Mouse (Mus musculus): Measurements from ENCODE around the gene Vmp1. TPM values are rescaled to one million over a fixed set of nuclear protein-coding genes. Genes with fewer than 3 reads are reported as not detected.

Gene Vmp1
- polyA plus RNA-seq, 1 experiment from 2014 or later, result 222 TPM

DNA sequence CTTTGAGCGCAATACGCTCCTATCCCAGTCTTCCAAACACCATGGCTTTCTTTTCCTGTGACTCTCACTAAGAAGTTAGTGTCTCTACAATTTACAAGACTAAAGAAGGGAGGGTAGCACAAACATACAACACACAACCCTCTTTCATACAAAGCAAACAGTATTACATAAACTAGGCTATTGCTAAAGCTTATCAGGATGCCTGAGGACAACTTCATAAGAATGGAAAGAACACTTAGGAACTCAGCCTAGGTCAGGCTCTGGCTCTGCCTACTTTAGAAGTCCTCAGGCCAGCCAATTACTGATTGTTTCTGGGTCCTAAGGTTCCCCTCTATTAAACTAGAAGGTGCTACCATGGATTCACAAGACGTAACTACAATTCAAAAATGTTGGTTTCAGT lies 2.9 kb downstream of the Vmp1 start:
- Histone ChIP-seq H3K9ac (ENCODE audit: low read depth, low read length) (no peak overlapping the region), H3K4me3 (replicated peaks; ENCODE audit: low read depth, low read length) (no peak overlapping the region), H3K27ac (peak overlapping the region; percentile 11; the same call in 1 of the 2 replicates), H3K4me1 (replicated peaks; ENCODE audit: insufficient read depth, low read length) (peaks cover 12% of the 10 kb centered on the region; the same call in 1 of the 2 replicates), H3K4me2 (ENCODE audit: low read length) (no peak overlapping the region), H3K9me3 (replicated peaks; ENCODE audit: low read length) (no peaks in the 10 kb centered on the region), H3K36me3 (ENCODE audit: insufficient read depth, low read length) (no peaks in the 10 kb centered on the region), H3K27me3 (ENCODE audit: insufficient read depth, low read length) (no peaks in the 10 kb centered on the region)
- TF ChIP-seq CTCF (IDR thresholded peaks at IDR 0.05; ENCODE audit: low read depth), result no peak
- DNase-seq (ENCODE audit: low spot score) (no peak), ATAC-seq (replicated peaks; ENCODE audit: low FRiP score, low read depth) (no peak)
- WGBS, result 87% methylated on average over 3 of the region's 3 CpGs

DNA sequence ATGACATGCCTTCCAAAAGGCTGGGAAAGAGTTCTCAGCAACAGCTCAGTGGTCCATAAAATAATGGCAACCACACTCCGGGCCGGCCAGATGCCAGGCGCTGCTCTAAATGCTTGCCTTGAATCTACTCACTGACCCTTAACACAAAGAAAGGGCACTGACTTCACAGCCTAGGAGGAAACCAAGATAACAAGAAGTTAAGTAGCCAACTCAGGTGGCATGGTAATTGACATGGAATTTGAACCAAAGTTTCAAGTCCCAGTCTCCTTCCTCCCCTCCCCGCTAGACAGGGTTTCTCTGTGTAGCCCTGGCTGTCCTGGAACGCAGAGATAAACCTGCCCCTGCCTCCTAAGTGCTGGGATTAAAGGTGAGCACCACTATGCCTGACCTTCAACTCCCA lies 4.7 kb downstream of the Vmp1 start:
- DNase-seq (ENCODE audit: low spot score), result peak; percentile 48
- Histone ChIP-seq H3K4me1 (replicated peaks; ENCODE audit: insufficient read depth, low read length) (no peaks in the 10 kb centered on the region), H3K36me3 (ENCODE audit: insufficient read depth, low read length) (no peaks in the 10 kb centered on the region), H3K27ac (peak overlapping the region; percentile 57; the same call in 1 of the 2 replicates), H3K9ac (ENCODE audit: low read depth, low read length) (no peak overlapping the region), H3K4me3 (replicated peaks; ENCODE audit: low read depth, low read length) (no peak overlapping the region), H3K4me2 (ENCODE audit: low read length) (no peak overlapping the region), H3K9me3 (replicated peaks; ENCODE audit: low read length) (no peaks in the 10 kb centered on the region), H3K27me3 (ENCODE audit: insufficient read depth, low read length) (no peaks in the 10 kb centered on the region)
- no peak for TF ChIP-seq CTCF (IDR thresholded peaks at IDR 0.05; ENCODE audit: low read depth)
- 36% methylated on average over 5 of the region's 5 CpGs for WGBS
- ATAC-seq (replicated peaks; ENCODE audit: low FRiP score, low read depth), result no peak

DNA sequence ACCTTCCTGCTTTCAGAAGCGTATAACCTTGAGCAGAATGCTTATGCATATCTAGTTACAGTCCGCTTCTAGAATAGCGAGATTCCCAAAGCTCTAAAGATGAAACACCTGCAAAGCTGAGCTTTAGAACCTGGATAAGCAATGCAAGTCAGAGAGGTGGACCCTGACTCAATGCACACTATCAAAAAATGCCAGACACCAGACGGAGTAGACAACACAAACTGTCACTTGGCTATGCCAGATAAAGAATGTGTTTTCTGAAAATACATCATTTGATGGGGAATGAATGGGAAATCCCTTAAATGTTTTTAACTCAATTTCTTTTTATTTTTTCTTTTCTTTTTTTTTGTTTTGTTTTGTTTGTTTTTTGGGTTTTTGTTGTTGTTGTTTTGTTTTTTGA lies 8.1 kb downstream of the Vmp1 start:
- TF ChIP-seq CTCF (IDR thresholded peaks at IDR 0.05; ENCODE audit: low read depth), result no peak
- H3K9me3 ChIP-seq (replicated peaks; ENCODE audit: low read length), result no peaks in the 10 kb centered on the region

DNA sequence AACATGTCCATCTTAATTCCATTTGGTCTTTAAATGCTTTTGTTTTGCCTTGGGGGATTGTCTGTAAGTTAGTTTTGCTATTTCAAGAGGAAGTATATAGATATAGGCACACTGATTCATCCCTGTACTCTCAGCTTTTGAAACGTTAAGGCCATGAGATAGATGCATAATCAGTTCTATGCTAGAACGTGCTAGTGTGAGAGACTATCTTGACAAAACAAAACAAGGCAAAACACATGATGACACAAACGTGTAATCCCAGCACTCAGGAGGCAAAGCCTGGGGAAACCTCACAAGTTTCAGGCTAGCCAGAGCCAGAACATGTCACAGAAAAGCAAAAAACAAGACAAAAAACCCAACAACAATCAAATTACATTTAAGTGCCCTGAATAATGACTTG lies 10.9 kb downstream of the Vmp1 start:
- Histone ChIP-seq H3K4me2 (ENCODE audit: low read length) (no peak overlapping the region), H3K4me3 (replicated peaks; ENCODE audit: low read depth, low read length) (no peak overlapping the region), H3K36me3 (ENCODE audit: insufficient read depth, low read length) (no peaks in the 10 kb centered on the region), H3K27ac (no peak overlapping the region), H3K9ac (ENCODE audit: low read depth, low read length) (no peak overlapping the region), H3K4me1 (replicated peaks; ENCODE audit: insufficient read depth, low read length) (no peaks in the 10 kb centered on the region), H3K9me3 (replicated peaks; ENCODE audit: low read length) (no peaks in the 10 kb centered on the region), H3K27me3 (ENCODE audit: insufficient read depth, low read length) (no peaks in the 10 kb centered on the region)
- DNase-seq (ENCODE audit: low spot score), result no peak
- TF ChIP-seq CTCF (IDR thresholded peaks at IDR 0.05; ENCODE audit: low read depth), result no peak
- 88% methylated on average over 3 of the region's 3 CpGs for WGBS
- no peak for ATAC-seq (replicated peaks; ENCODE audit: low FRiP score, low read depth)

More for the DNA sequence above, 8.1 kb downstream of the Vmp1 start:
- DNase-seq (ENCODE audit: low spot score) (no peak), ATAC-seq (replicated peaks; ENCODE audit: low FRiP score, low read depth) (no peak)
- Histone ChIP-seq H3K27me3 (ENCODE audit: insufficient read depth, low read length) (no peaks in the 10 kb centered on the region), H3K4me1 (replicated peaks; ENCODE audit: insufficient read depth, low read length) (no peaks in the 10 kb centered on the region), H3K36me3 (ENCODE audit: insufficient read depth, low read length) (no peaks in the 10 kb centered on the region), H3K9ac (ENCODE audit: low read depth, low read length) (no peak overlapping the region), H3K27ac (no peak overlapping the region), H3K4me3 (replicated peaks; ENCODE audit: low read depth, low read length) (no peak overlapping the region), H3K4me2 (ENCODE audit: low read length) (no peak overlapping the region)
- 84% methylated on average over 4 of the region's 4 CpGs for WGBS

DNA sequence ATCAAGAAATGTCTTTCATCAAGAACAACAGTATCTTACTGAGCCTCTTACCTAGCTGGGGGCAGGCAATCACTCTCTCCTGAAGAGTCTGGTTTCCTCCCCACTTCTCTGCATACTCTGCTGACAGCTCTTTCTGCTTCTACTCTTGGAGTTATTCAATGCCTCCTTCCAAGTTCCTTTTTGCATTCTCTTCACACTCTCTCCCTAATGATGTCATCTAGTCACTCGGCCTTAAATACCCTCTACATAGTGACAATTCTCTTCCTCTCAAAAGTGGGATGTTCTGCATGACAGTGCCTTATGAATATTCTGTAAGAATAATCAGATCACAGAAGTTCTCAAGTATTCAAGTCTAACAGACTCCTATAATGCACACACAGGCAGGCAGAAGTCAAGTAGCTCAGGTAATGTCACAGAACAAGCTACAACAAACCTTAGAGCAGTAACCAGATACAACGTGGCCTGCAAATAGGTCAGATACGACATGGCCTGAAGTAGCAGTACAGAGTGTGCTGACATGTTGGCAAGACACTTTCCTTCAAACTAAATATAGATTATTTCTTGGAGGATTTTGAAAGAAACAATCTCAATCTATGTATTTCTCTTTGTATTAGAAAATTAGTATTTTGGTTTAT lies 12.5 kb downstream of the Vmp1 start:
- Histone ChIP-seq H3K27ac (no peak overlapping the region), H3K9me3 (replicated peaks; ENCODE audit: low read length) (no peaks in the 10 kb centered on the region), H3K27me3 (ENCODE audit: insufficient read depth, low read length) (no peaks in the 10 kb centered on the region), H3K4me3 (replicated peaks; ENCODE audit: low read depth, low read length) (no peak overlapping the region), H3K4me2 (ENCODE audit: low read length) (no peak overlapping the region), H3K4me1 (replicated peaks; ENCODE audit: insufficient read depth, low read length) (no peaks in the 10 kb centered on the region), H3K36me3 (ENCODE audit: insufficient read depth, low read length) (no peaks in the 10 kb centered on the region), H3K9ac (ENCODE audit: low read depth, low read length) (no peak overlapping the region)
- TF ChIP-seq CTCF (IDR thresholded peaks at IDR 0.05; ENCODE audit: low read depth), result no peak
- DNase-seq (ENCODE audit: low spot score) (no peak), ATAC-seq (replicated peaks; ENCODE audit: low FRiP score, low read depth) (no peak)
- WGBS, result 66% methylated on average over 3 of the region's 3 CpGs

DNA sequence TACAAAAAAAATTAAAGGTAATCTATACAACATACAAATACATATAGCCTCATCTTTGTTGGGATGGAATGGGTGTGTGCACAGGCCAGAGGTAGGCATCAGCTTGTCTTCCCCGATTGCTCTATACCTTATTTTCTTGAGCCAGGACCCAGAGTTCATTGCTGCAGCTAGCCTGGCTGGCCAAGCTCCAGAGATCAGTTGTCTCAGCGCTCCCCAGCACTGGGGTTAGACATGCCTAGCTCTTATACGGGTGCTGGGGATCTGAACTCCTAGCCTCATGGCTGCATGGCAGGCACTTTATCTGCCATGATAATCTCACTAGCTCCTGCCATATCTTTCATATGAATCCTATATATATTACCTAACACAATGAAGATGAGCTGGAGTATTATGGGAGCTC lies 15.5 kb downstream of the Vmp1 start:
- no peak overlapping the region for H3K27ac ChIP-seq
- no peaks in the 10 kb centered on the region for H3K4me1 ChIP-seq (replicated peaks; ENCODE audit: insufficient read depth, low read length)
- H3K27me3 ChIP-seq (ENCODE audit: insufficient read depth, low read length), result no peaks in the 10 kb centered on the region
- DNase-seq (ENCODE audit: low spot score) (no peak), ATAC-seq (replicated peaks; ENCODE audit: low FRiP score, low read depth) (no peak)
- peaks cover 20% of the 10 kb centered on the region for H3K36me3 ChIP-seq (ENCODE audit: insufficient read depth, low read length)
- H3K9ac ChIP-seq (ENCODE audit: low read depth, low read length), result no peak overlapping the region
- H3K9me3 ChIP-seq (replicated peaks; ENCODE audit: low read length), result no peaks in the 10 kb centered on the region
- WGBS, result 88% methylated on average over 3 of the region's 3 CpGs
- no peak overlapping the region for H3K4me2 ChIP-seq (ENCODE audit: low read length)
- no peak overlapping the region for H3K4me3 ChIP-seq (replicated peaks; ENCODE audit: low read depth, low read length)
- no peak for TF ChIP-seq CTCF (IDR thresholded peaks at IDR 0.05; ENCODE audit: low read depth)

DNA sequence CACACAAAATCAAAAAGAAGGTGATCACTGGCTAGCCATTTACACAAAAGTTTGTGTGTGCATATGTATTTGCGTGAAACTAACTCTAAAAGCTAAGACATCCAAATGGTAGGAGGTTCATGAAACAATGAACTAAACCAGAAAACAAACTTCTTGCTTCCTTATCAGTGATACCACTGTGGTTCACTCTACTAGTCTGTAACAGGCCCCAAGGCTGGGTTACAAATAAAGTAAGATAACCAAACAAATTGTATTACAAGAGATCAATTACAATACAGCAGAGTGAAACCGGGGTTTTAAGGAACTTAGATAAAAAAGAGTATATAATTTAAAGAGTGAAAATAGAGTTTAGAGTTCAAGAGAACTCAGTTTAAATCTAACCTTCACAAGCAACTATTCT lies 16.1 kb downstream of the Vmp1 start:
- DNase-seq (ENCODE audit: low spot score) (no peak), ATAC-seq (replicated peaks; ENCODE audit: low FRiP score, low read depth) (no peak)
- no peaks in the 10 kb centered on the region for H3K4me1 ChIP-seq (replicated peaks; ENCODE audit: insufficient read depth, low read length)
- H3K9me3 ChIP-seq (replicated peaks; ENCODE audit: low read length), result no peaks in the 10 kb centered on the region
- H3K9ac ChIP-seq (ENCODE audit: low read depth, low read length), result no peak overlapping the region
- no peak overlapping the region for H3K4me2 ChIP-seq (ENCODE audit: low read length)
- H3K4me3 ChIP-seq (replicated peaks; ENCODE audit: low read depth, low read length), result no peak overlapping the region
- 92% methylated on average over 2 of the region's 2 CpGs for WGBS
- no peak for TF ChIP-seq CTCF (IDR thresholded peaks at IDR 0.05; ENCODE audit: low read depth)
- peaks cover 22% of the 10 kb centered on the region for H3K36me3 ChIP-seq (ENCODE audit: insufficient read depth, low read length)
- no peaks in the 10 kb centered on the region for H3K27me3 ChIP-seq (ENCODE audit: insufficient read depth, low read length)
- H3K27ac ChIP-seq, result no peak overlapping the region

All from kidney, postnatal 0 days (tissue).